Mouse (Mus musculus) thymus, adult 2 months (tissue): ENCODE results near the gene Car11. TPM values are rescaled to one million over a fixed set of nuclear protein-coding genes. Genes with fewer than 3 reads are reported as not detected.

ENCODE experiments used
- DNase-seq: peaks from one replicate; pipeline ENCODE4 v3.0.0; 2021
- H3K27ac ChIP-seq: fragments of 200-500 bp; 2 replicates; pipeline ENCODE4 v1.5.1; 2012; ENCODE audit warnings: low read length, control low read depth; ENCODE audit not compliant: control insufficient read depth, insufficient read depth
- H3K27me3 ChIP-seq: fragments of 200-500 bp; 2 replicates; pipeline ENCODE4 v1.6.1; 2012; ENCODE audit warnings: mild to moderate bottlenecking, low read length, moderate library complexity, mixed read lengths; ENCODE audit not compliant: control insufficient read depth, insufficient read depth
- H3K36me3 ChIP-seq: fragments of 200-500 bp; 2 replicates; pipeline ENCODE4 v1.6.1; 2012; ENCODE audit warnings: mild to moderate bottlenecking, low read length, moderate library complexity; ENCODE audit not compliant: control insufficient read depth, insufficient read depth
- H3K4me1 ChIP-seq: fragments of 200-500 bp; replicated peaks from 2 replicates; pipeline ENCODE4 v1.6.1; 2012; ENCODE audit warnings: low read length; ENCODE audit not compliant: control insufficient read depth, insufficient read depth
- H3K4me3 ChIP-seq: fragments of 200-500 bp; 2 replicates; pipeline ENCODE4 v1.5.1; 2012; ENCODE audit warnings: mild to moderate bottlenecking, low read length, control low read depth, moderate library complexity; ENCODE audit not compliant: control insufficient read depth, insufficient read depth
- CTCF ChIP-seq: fragments of 200-500 bp; IDR thresholded peaks from 2 replicates; pipeline ENCODE4 v1.5.1; 2012; ENCODE audit warnings: mild to moderate bottlenecking, control low read depth, low read length, moderate library complexity, borderline replicate concordance; ENCODE audit not compliant: control insufficient read depth, poor library complexity, insufficient read depth; ENCODE audit errors: extremely low read depth
- POLR2A ChIP-seq: fragments of 200-500 bp; IDR thresholded peaks from 2 replicates; pipeline ENCODE4 v1.6.1; 2012; ENCODE audit warnings: mild to moderate bottlenecking, low read length, control low read depth, moderate library complexity; ENCODE audit not compliant: control insufficient read depth, poor library complexity, insufficient read depth; ENCODE audit errors: extremely low read depth
- WGBS: fragments of 180-500 bp; shearing (Covaris S2); methylation state at CpG from one replicate; pipeline ENCODE4 v1.1.7; 2018; 5-methylcytosine and 5-hydroxymethylcytosine counted together
- polyA plus RNA-seq: library from polyadenylated mRNA; depleted of rRNA; stranded (reverse); fragments of >200 nt; gene quantifications from 2 replicates; pipeline ENCODE4 v1.2.3, GENCODE M21; 2012

Car11 gene
- polyA plus RNA-seq, 1 experiment, result 2.7 TPM

GRCm38 (mm10) chr7:45701607-45702006, 2.0 kb downstream of the Car11 start:
- TF ChIP-seq CTCF, result no peak
- TF ChIP-seq POLR2A, result no peak
- H3K4me1 ChIP-seq, result peaks cover 34% of the 10 kb centered on the region
- H3K4me3 ChIP-seq, result no peak overlapping the region
- no peaks in the 10 kb centered on the region for H3K36me3 ChIP-seq
- no peak for DNase-seq
- WGBS, result 92% methylated on average over 11 of the region's 11 CpGs
- H3K27me3 ChIP-seq, result peaks cover 16% of the 10 kb centered on the region; the same call in 1 of the 2 replicates
- no peak overlapping the region for H3K27ac ChIP-seq

GRCm38 (mm10) chr7:45702316-45702715, 2.7 kb downstream of the Car11 start:
- TF ChIP-seq CTCF, result no peak
- peaks cover 16% of the 10 kb centered on the region; the same call in 1 of the 2 replicates for H3K27me3 ChIP-seq
- WGBS, result 94% methylated on average over 11 of the region's 11 CpGs
- no peaks in the 10 kb centered on the region for H3K36me3 ChIP-seq
- DNase-seq, result no peak
- peaks cover 38% of the 10 kb centered on the region for H3K4me1 ChIP-seq
- no peak overlapping the region for H3K27ac ChIP-seq
- H3K4me3 ChIP-seq, result no peak overlapping the region

DNA sequence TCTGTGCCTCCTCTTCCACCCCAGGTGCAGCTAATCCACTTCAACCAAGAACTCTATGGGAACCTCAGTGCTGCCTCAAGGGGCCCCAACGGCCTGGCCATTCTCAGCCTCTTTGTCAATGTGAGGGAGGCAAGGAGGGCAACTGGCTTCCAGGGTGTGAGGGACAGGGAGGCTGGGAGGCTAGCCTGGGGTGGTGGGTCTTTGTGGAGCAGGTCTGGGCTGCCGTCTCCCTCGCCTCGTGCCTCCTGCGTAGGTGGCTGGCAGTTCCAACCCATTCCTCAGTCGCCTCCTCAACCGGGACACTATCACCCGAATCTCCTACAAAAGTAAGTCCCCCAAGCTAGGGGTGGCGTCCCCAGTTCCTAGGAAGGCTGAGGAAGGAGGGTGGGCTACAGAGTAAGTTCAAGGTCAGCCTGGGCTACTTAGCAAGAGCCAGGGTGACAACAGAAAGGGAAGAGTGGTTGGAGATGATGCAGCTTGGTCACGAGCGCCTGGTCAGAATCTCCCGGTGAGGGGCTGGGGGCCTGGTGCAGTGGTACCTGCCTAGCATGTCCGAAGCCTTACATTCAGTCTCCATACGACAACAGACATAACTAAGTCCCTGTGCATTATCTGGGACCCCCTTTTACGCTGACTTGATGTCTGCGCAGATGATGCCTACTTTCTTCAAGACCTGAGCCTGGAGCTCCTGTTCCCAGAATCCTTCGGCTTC, 3.3 kb downstream of the Car11 start:
- Histone ChIP-seq H3K27me3 (peaks cover 16% of the 10 kb centered on the region; the same call in 1 of the 2 replicates), H3K4me1 (peaks cover 43% of the 10 kb centered on the region), H3K27ac (no peak overlapping the region), H3K36me3 (no peaks in the 10 kb centered on the region), H3K4me3 (no peak overlapping the region)
- 97% methylated on average over 17 of the region's 17 CpGs for WGBS
- DNase-seq, result no peak
- no peak for TF ChIP-seq CTCF
- TF ChIP-seq POLR2A, result no peak

DNA sequence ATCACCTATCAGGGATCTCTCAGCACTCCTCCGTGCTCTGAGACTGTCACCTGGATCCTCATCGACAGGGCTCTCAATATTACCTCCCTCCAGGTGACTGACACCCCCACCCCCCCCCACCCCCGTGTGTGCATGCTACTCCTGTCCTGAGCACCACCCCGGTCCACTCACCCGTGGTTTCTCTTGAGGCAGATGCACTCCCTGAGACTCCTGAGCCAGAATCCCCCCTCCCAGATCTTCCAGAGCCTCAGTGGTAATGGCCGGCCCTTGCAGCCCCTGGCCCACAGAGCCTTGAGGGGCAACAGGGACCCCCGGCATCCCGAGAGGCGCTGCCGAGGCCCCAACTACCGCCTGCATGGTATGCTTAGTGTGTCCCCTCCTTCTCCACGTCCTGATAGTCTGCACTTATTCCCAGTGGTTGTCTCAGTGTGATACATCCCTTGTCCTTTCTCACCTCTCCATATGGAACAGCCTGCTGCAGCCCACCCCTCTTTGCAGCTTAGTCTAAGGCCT, 3.9 kb downstream of the Car11 start:
- H3K36me3 ChIP-seq, result no peaks in the 10 kb centered on the region
- no peak for TF ChIP-seq POLR2A
- no peak for TF ChIP-seq CTCF
- H3K4me1 ChIP-seq, result peaks cover 49% of the 10 kb centered on the region
- 63% methylated on average over 12 of the region's 12 CpGs for WGBS
- no peak overlapping the region for H3K4me3 ChIP-seq
- H3K27ac ChIP-seq, result no peak overlapping the region
- DNase-seq, result no peak
- peaks cover 16% of the 10 kb centered on the region; the same call in 1 of the 2 replicates for H3K27me3 ChIP-seq

- Histone ChIP-seq H3K4me1 (peaks cover 53% of the 10 kb centered on the region), H3K27me3 (peaks cover 16% of the 10 kb centered on the region; the same call in 1 of the 2 replicates), H3K36me3 (no peaks in the 10 kb centered on the region), H3K27ac (peak overlapping the region; percentile 55), H3K4me3 (peak overlapping the region; percentile 24)
- WGBS, result under 1% methylated on average over 13 of the region's 13 CpGs
- TF ChIP-seq CTCF, result no peak
- no peak for TF ChIP-seq POLR2A
- DNase-seq, result peak; percentile 44
Measured at GRCm38 (mm10) chr7:45704046-45704559, 4.5 kb downstream of the Car11 start.

GRCm38 (mm10) chr7:45704730-45705442, 5.2 kb downstream of the Car11 start, which contains the start of gene Dbp:
Gene Dbp (plus strand): TSS chr7:45705088.
- under 1% methylated on average over 36 of the region's 36 CpGs for WGBS
- H3K4me1 ChIP-seq, result peaks cover 50% of the 10 kb centered on the region

More at GRCm38 (mm10) chr7:45704730-45705442, 5.2 kb downstream of the Car11 start, which contains the start of gene Dbp:
- no peaks in the 10 kb centered on the region for H3K36me3 ChIP-seq
- TF ChIP-seq CTCF (no peak; the same call in 1 of the 2 replicates), POLR2A (peak; percentile 76)
- peak; percentile 99 for DNase-seq
- peaks cover 8% of the 10 kb centered on the region; the same call in 1 of the 2 replicates for H3K27me3 ChIP-seq
- peak within 1 kb of the TSS; percentile 53 for H3K4me3 ChIP-seq
- peak within 1 kb of the TSS; percentile 57 for H3K27ac ChIP-seq
